Mouse (Mus musculus): ENCODE results near the gene Mapk14. TPM values are rescaled to one million over a fixed set of nuclear protein-coding genes. Genes with fewer than 3 reads are reported as not detected.

Mapk14 gene
- polyA plus RNA-seq, 1 experiment from 2014 or later = 62.6 TPM

GRCm38 (mm10) chr17:28694078-28694477 lies 2.9 kb downstream of the Mapk14 start:
- Histone ChIP-seq H3K4me1 (replicated peaks; ENCODE audit: control insufficient read depth, insufficient read depth, low read length) (peaks cover 55% of the 10 kb centered on the region), H3K27me3 (replicated peaks; ENCODE audit: control insufficient read depth, insufficient read depth, low read length) (no peaks in the 10 kb centered on the region; the same call in 1 of the 2 replicates), H3K4me3 (ENCODE audit: low read depth, low read length) (no peak overlapping the region), H3K9me3 (ENCODE audit: control insufficient read depth, low read length) (no peaks in the 10 kb centered on the region), H3K27ac (ENCODE audit: low read depth) (no peak overlapping the region), H3K4me2 (ENCODE audit: low read length) (no peak overlapping the region; the same call in 1 of the 2 replicates), H3K9ac (ENCODE audit: low read length) (no peak overlapping the region), H3K36me3 (ENCODE audit: control insufficient read depth, insufficient read depth, low read length) (no peaks in the 10 kb centered on the region; the same call in 1 of the 2 replicates)
- ATAC-seq (replicated peaks; ENCODE audit: low FRiP score, low TSS enrichment, low read depth) (no peak), DNase-seq (ENCODE audit: low spot score) (no peak)
- WGBS = 66% methylated on average over 2 of the region's 2 CpGs

- 86% methylated on average over 4 of the region's 4 CpGs for WGBS
- H3K4me3 ChIP-seq (ENCODE audit: low read depth, low read length) = no peak overlapping the region
- H3K4me2 ChIP-seq (ENCODE audit: low read length) = no peak overlapping the region
- no peaks in the 10 kb centered on the region for H3K9me3 ChIP-seq (ENCODE audit: control insufficient read depth, low read length)
- no peak overlapping the region for H3K9ac ChIP-seq (ENCODE audit: low read length)
- no peak overlapping the region for H3K27ac ChIP-seq (ENCODE audit: low read depth)
- DNase-seq (ENCODE audit: low spot score) (no peak), ATAC-seq (replicated peaks; ENCODE audit: low FRiP score, low TSS enrichment, low read depth) (no peak)
- no peaks in the 10 kb centered on the region; the same call in 1 of the 2 replicates for H3K36me3 ChIP-seq (ENCODE audit: control insufficient read depth, insufficient read depth, low read length)
- H3K4me1 ChIP-seq (replicated peaks; ENCODE audit: control insufficient read depth, insufficient read depth, low read length) = peaks cover 49% of the 10 kb centered on the region
- H3K27me3 ChIP-seq (replicated peaks; ENCODE audit: control insufficient read depth, insufficient read depth, low read length) = no peaks in the 10 kb centered on the region
Measured at GRCm38 (mm10) chr17:28694832-28695231, 3.7 kb downstream of the Mapk14 start.

- Histone ChIP-seq H3K27ac (ENCODE audit: low read depth) (no peak overlapping the region), H3K4me3 (ENCODE audit: low read depth, low read length) (no peak overlapping the region), H3K4me2 (ENCODE audit: low read length) (no peak overlapping the region), H3K9me3 (ENCODE audit: control insufficient read depth, low read length) (no peaks in the 10 kb centered on the region), H3K9ac (ENCODE audit: low read length) (0 out of 2 replicates have a peak overlapping the region, but pooled peaks have one; percentile 6), H3K4me1 (replicated peaks; ENCODE audit: control insufficient read depth, insufficient read depth, low read length) (peaks cover 49% of the 10 kb centered on the region), H3K36me3 (ENCODE audit: control insufficient read depth, insufficient read depth, low read length) (no peaks in the 10 kb centered on the region; the same call in 1 of the 2 replicates), H3K27me3 (replicated peaks; ENCODE audit: control insufficient read depth, insufficient read depth, low read length) (no peaks in the 10 kb centered on the region)
- DNase-seq (ENCODE audit: low spot score) (no peak), ATAC-seq (replicated peaks; ENCODE audit: low FRiP score, low TSS enrichment, low read depth) (no peak)
- 15% methylated on average over 2 of the region's 2 CpGs for WGBS
Measured at GRCm38 (mm10) chr17:28696641-28697040, 5.5 kb downstream of the Mapk14 start.

- DNase-seq (ENCODE audit: low spot score) (no peak), ATAC-seq (replicated peaks; ENCODE audit: low FRiP score, low TSS enrichment, low read depth) (peak; percentile 27; the same call in 1 of the 2 replicates)
- peaks cover 49% of the 10 kb centered on the region for H3K4me1 ChIP-seq (replicated peaks; ENCODE audit: control insufficient read depth, insufficient read depth, low read length)
- 60% methylated on average over 13 of the region's 13 CpGs for WGBS
- H3K4me2 ChIP-seq (ENCODE audit: low read length) = no peak overlapping the region
- H3K4me3 ChIP-seq (ENCODE audit: low read depth, low read length) = no peak overlapping the region
- 0 out of 2 replicates have a peak overlapping the region, but pooled peaks have one; percentile 1 for H3K27ac ChIP-seq (ENCODE audit: low read depth)
- H3K27me3 ChIP-seq (replicated peaks; ENCODE audit: control insufficient read depth, insufficient read depth, low read length) = no peaks in the 10 kb centered on the region
- no peaks in the 10 kb centered on the region for H3K9me3 ChIP-seq (ENCODE audit: control insufficient read depth, low read length)
- H3K36me3 ChIP-seq (ENCODE audit: control insufficient read depth, insufficient read depth, low read length) = no peaks in the 10 kb centered on the region; the same call in 1 of the 2 replicates
- no peak overlapping the region for H3K9ac ChIP-seq (ENCODE audit: low read length)
Measured at GRCm38 (mm10) chr17:28697290-28698195, 6.4 kb downstream of the Mapk14 start.

GRCm38 (mm10) chr17:28698245-28698644 lies 7.1 kb downstream of the Mapk14 start:
- Histone ChIP-seq H3K27ac (ENCODE audit: low read depth) (0 out of 2 replicates have a peak overlapping the region, but pooled peaks have one; percentile 1), H3K36me3 (ENCODE audit: control insufficient read depth, insufficient read depth, low read length) (no peaks in the 10 kb centered on the region; the same call in 1 of the 2 replicates), H3K4me2 (ENCODE audit: low read length) (no peak overlapping the region), H3K9me3 (ENCODE audit: control insufficient read depth, low read length) (no peaks in the 10 kb centered on the region), H3K4me3 (ENCODE audit: low read depth, low read length) (no peak overlapping the region), H3K27me3 (replicated peaks; ENCODE audit: control insufficient read depth, insufficient read depth, low read length) (no peaks in the 10 kb centered on the region), H3K9ac (ENCODE audit: low read length) (no peak overlapping the region), H3K4me1 (replicated peaks; ENCODE audit: control insufficient read depth, insufficient read depth, low read length) (peaks cover 42% of the 10 kb centered on the region)
- no peak for DNase-seq (ENCODE audit: low spot score)
- 66% methylated on average over 4 of the region's 4 CpGs for WGBS
- ATAC-seq (replicated peaks; ENCODE audit: low FRiP score, low TSS enrichment, low read depth) = no peak

- Histone ChIP-seq H3K27ac (ENCODE audit: low read depth) (no peak overlapping the region), H3K4me2 (ENCODE audit: low read length) (no peak overlapping the region), H3K4me3 (ENCODE audit: low read depth, low read length) (no peak overlapping the region), H3K9me3 (ENCODE audit: control insufficient read depth, low read length) (no peaks in the 10 kb centered on the region), H3K4me1 (replicated peaks; ENCODE audit: control insufficient read depth, insufficient read depth, low read length) (peaks cover 38% of the 10 kb centered on the region), H3K9ac (ENCODE audit: low read length) (no peak overlapping the region), H3K27me3 (replicated peaks; ENCODE audit: control insufficient read depth, insufficient read depth, low read length) (no peaks in the 10 kb centered on the region), H3K36me3 (ENCODE audit: control insufficient read depth, insufficient read depth, low read length) (no peaks in the 10 kb centered on the region; the same call in 1 of the 2 replicates)
- no peak for ATAC-seq (replicated peaks; ENCODE audit: low FRiP score, low TSS enrichment, low read depth)
- no peak for DNase-seq (ENCODE audit: low spot score)
- WGBS = 75% methylated on average over 2 of the region's 2 CpGs
Measured at GRCm38 (mm10) chr17:28698672-28699071, 7.5 kb downstream of the Mapk14 start.

- ATAC-seq (replicated peaks; ENCODE audit: low FRiP score, low TSS enrichment, low read depth) (no peak), DNase-seq (ENCODE audit: low spot score) (no peak)
- Histone ChIP-seq H3K9ac (ENCODE audit: low read length) (no peak overlapping the region), H3K4me3 (ENCODE audit: low read depth, low read length) (no peak overlapping the region), H3K4me1 (replicated peaks; ENCODE audit: control insufficient read depth, insufficient read depth, low read length) (peaks cover 33% of the 10 kb centered on the region), H3K9me3 (ENCODE audit: control insufficient read depth, low read length) (no peaks in the 10 kb centered on the region), H3K4me2 (ENCODE audit: low read length) (no peak overlapping the region), H3K36me3 (ENCODE audit: control insufficient read depth, insufficient read depth, low read length) (no peaks in the 10 kb centered on the region), H3K27ac (ENCODE audit: low read depth) (no peak overlapping the region), H3K27me3 (replicated peaks; ENCODE audit: control insufficient read depth, insufficient read depth, low read length) (no peaks in the 10 kb centered on the region)
- 88% methylated on average over 7 of the region's 7 CpGs for WGBS
Measured at GRCm38 (mm10) chr17:28699789-28700188, 8.7 kb downstream of the Mapk14 start.

GRCm38 (mm10) chr17:28701171-28701570 lies 10.0 kb downstream of the Mapk14 start:
- Histone ChIP-seq H3K27me3 (replicated peaks; ENCODE audit: control insufficient read depth, insufficient read depth, low read length) (no peaks in the 10 kb centered on the region), H3K4me2 (ENCODE audit: low read length) (no peak overlapping the region), H3K36me3 (ENCODE audit: control insufficient read depth, insufficient read depth, low read length) (no peaks in the 10 kb centered on the region), H3K4me1 (replicated peaks; ENCODE audit: control insufficient read depth, insufficient read depth, low read length) (peaks cover 24% of the 10 kb centered on the region), H3K9me3 (ENCODE audit: control insufficient read depth, low read length) (no peaks in the 10 kb centered on the region), H3K4me3 (ENCODE audit: low read depth, low read length) (no peak overlapping the region), H3K27ac (ENCODE audit: low read depth) (no peak overlapping the region), H3K9ac (ENCODE audit: low read length) (no peak overlapping the region)
- DNase-seq (ENCODE audit: low spot score) = no peak
- WGBS = 95% methylated on average over 4 of the region's 4 CpGs
- no peak for ATAC-seq (replicated peaks; ENCODE audit: low FRiP score, low TSS enrichment, low read depth)
